Mouse (Mus musculus): ENCODE measurements at regions not wholly inside any gene's neighbourhood (a gene's known extent, or its start where the extent isn't known, plus 50 kb on each side); places are given as distances from the start of the nearest gene placed in this dataset.
A peak's percentile ranks its signal among the peaks of the same experiment; 100 is the strongest.

- DNase-seq = no peak
These were observed 53.8 kb upstream of the Coro2b start for GRCm38 (mm10) chr9:62590407-62591195.

GRCm38 (mm10) chr9:62591196-62591485 lies 54.3 kb upstream of the Coro2b start:
- DNase-seq = no peak

GRCm38 (mm10) chr9:62598056-62598455 lies 61.2 kb upstream of the Coro2b start:
- DNase-seq = no peak

GRCm38 (mm10) chr9:62598956-62599355 lies 62.1 kb upstream of the Coro2b start:
- DNase-seq = no peak

GRCm38 (mm10) chr9:62610526-62610925 lies 67.1 kb upstream of the Itga11 start:
- no peak for DNase-seq

GRCm38 (mm10) chr9:62611452-62611851 lies 66.2 kb upstream of the Itga11 start:
- DNase-seq = no peak

- DNase-seq = no peak
These were observed 64.6 kb upstream of the Itga11 start for GRCm38 (mm10) chr9:62613053-62613452.

GRCm38 (mm10) chr9:62613806-62614205 lies 63.8 kb upstream of the Itga11 start:
- DNase-seq = no peak

- no peak for DNase-seq
These were observed 62.7 kb upstream of the Itga11 start for GRCm38 (mm10) chr9:62614950-62615349.

- no peak for DNase-seq
These were observed 61.8 kb upstream of the Itga11 start for GRCm38 (mm10) chr9:62615799-62616198.

GRCm38 (mm10) chr9:62618994-62619393 lies 58.6 kb upstream of the Itga11 start:
- no peak for DNase-seq

GRCm38 (mm10) chr9:62620901-62621445 lies 56.7 kb upstream of the Itga11 start:
- no peak for DNase-seq

- DNase-seq = peak; percentile 40
These were observed 55.5 kb upstream of the Itga11 start for GRCm38 (mm10) chr9:62622106-62622505.

- no peak for DNase-seq
These were observed 53.0 kb upstream of the Itga11 start for GRCm38 (mm10) chr9:62624562-62625044.

GRCm38 (mm10) chr9:62627071-62628000 lies 50.3 kb upstream of the Itga11 start:
- no peak for DNase-seq
